Mouse (Mus musculus): Measurements from ENCODE around the gene Slc23a3. TPM values are rescaled to one million over a fixed set of nuclear protein-coding genes. Genes with fewer than 3 reads are reported as not detected.

The Slc23a3 gene
- polyA plus RNA-seq, 1 experiment = 1.3 TPM

DNA sequence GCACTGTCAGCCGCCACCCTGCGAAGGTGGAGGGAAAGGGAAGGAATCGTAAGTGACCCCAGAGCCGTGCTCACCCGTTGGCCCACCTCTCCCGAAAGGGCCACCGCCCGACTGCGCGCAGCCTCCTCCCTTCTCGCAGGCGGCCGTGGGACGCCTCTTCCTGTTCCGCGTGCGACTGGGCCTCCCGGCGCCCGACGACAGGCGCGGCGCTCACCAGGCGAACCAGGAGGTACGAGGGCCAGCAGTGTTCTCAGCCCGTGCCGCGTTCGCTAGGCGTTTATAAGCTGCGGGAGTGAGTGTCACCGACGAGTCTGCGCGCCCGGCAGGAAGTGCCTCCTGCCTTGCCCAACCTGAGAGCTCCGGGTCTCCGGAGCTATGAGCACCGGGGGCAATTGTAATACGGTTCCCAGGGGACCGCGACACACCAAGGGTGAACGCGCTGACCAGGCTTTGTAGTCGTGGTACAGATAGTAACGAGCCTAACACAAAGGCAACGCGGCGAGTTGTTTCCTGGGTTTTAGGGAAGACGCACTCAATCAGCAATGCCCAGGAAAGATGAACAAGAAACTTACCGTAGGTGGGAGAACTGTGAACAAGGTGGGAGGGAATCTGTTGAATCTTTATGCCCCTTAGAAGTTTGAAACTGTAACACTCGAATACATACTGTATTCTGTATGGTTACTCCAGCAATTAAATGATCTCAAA is 7.9 kb upstream of the Slc23a3 start:
- under 1% methylated on average over 53 of the region's 53 CpGs for WGBS
- no peak for DNase-seq (ENCODE audit: low read depth, low spot score)

DNA sequence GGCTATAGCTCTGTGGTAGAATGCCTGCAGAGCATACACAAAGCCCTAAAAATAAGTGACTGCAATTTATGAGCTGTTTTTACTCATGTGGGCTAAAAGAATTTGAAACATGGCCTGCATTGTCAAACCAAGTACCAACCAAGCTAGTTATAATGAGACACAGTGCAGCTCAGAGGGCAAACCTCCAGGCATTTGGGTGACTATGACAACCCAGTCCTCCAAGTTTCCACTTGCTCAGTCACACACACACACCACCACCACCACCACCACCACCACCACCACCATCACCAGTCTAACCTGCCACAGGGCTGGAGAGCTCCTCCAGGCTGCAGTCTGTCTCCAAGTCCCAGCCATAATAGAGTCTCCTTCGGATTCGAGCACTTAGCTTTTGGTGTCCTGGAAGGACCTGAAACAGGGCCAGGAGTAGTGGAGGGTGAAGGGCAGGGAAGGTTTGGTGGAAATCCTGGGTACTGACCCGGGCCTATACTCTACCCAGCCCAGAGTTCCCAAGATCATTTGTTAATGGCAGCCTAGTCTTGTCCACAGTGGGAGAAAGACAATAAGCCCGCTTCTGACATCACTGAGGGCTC is 7.0 kb upstream of the Slc23a3 start:
- no peak for DNase-seq (ENCODE audit: low read depth, low spot score)
- WGBS = 2% methylated on average over 4 of the region's 4 CpGs

DNA sequence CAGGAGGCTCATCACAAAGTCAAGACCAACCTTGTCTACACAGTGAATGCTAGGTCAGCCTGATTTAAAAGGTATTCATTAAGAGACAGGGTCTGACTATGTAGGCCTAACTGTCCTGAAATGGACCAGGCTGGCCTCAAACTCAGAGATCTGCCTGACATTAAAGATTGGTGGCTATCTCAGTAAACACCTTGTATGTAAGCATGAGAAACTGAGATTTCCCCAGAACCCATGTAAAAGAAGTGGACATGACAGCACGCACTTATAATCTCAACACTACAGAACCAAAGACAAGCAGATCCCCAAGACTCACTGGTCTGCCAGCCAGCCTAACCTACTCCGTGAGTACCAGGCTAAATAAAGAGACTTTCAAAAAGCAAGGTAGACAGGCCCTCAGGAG is 4.8 kb upstream of the Slc23a3 start:
- 90% methylated on average over 2 of the region's 2 CpGs for WGBS
- DNase-seq (ENCODE audit: low read depth, low spot score) = no peak

DNA sequence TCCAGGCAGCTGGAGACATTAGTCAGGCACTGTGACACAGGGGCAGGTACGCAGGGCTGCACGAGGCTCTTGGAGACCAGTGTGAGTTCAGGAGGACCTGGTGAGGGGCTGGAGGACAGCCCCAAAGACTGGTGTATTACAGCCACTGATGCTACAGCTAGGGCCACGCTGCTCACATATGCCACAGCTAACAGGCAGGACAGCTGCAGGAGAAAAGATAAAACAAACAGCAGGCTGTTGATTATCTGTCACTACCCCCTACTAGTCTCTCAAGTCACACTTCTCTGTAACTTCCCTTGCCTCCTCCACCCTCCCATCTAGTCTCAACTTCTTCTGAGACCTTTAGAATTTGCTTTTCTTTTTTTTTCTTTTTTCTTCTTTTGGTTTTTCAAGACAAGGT is 3.0 kb upstream of the Slc23a3 start:
- no peak for DNase-seq (ENCODE audit: low read depth, low spot score)
- 68% methylated on average over 3 of the region's 3 CpGs for WGBS

DNA sequence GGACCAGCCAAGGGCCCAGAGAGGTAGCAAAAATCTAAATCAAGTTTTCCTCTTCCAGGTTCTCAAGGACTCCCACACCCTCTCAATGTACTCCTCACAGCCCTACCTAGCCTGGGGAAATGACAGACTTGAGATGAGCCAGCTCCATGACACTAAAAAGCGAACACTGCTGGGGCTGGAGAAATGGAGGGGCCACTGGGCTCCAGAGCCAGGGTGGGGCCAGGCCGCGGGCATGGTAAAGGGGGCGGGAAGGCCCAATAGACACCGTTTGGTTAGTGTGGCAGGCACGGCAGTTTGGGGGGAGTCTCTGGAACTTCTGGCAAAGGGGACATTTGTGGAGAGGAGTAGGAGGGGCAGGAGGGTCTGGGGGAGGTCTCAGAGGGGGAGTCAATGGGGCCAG is 2.6 kb upstream of the Slc23a3 start:
- no peak for DNase-seq (ENCODE audit: low read depth, low spot score)
- 73% methylated on average over 6 of the region's 6 CpGs for WGBS

DNA sequence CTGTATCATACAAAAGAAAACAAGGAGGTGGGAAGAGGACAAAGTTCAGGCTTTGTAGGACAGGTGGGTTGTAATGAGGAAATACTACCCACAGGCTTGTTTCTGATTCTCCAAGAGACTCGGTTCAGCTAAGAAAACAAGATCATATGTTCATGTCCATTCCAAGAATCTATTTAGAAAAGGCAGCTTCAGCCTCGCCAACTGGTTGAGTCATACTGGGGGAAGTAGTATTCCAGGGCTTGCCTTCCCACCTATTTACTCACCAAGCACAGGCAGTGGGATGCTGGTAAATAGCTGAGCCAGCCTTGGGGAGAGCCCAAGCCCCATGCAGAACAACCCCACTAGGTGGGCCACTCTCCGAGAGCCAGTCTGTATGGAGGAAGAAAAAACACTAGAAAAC is 5.0 kb downstream of the Slc23a3 start:
- 23% methylated on average over 3 of the region's 3 CpGs for WGBS
- no peak for DNase-seq (ENCODE audit: low read depth, low spot score)

DNA sequence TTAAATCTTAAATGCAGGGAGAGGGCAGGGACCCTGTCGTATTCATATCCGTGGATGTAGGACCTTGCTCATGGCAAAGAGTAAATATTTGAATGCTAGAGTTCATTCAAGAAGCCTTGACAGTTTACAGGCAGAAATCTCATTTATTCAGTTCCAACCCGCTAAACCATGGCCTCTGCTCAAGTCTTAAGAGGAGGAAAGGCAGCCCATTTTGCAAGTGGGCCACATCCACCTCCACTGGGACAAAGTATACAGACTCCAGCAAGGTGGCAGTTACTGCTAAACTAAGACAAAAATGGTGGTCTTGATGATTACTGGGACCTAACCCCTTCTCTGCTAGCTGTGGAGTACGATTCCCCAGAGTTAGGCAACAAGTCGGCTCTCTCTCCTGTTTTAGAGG is 8.3 kb downstream of the Slc23a3 start:
- 25% methylated on average over 5 of the region's 5 CpGs for WGBS
- no peak for DNase-seq (ENCODE audit: low read depth, low spot score)

DNA sequence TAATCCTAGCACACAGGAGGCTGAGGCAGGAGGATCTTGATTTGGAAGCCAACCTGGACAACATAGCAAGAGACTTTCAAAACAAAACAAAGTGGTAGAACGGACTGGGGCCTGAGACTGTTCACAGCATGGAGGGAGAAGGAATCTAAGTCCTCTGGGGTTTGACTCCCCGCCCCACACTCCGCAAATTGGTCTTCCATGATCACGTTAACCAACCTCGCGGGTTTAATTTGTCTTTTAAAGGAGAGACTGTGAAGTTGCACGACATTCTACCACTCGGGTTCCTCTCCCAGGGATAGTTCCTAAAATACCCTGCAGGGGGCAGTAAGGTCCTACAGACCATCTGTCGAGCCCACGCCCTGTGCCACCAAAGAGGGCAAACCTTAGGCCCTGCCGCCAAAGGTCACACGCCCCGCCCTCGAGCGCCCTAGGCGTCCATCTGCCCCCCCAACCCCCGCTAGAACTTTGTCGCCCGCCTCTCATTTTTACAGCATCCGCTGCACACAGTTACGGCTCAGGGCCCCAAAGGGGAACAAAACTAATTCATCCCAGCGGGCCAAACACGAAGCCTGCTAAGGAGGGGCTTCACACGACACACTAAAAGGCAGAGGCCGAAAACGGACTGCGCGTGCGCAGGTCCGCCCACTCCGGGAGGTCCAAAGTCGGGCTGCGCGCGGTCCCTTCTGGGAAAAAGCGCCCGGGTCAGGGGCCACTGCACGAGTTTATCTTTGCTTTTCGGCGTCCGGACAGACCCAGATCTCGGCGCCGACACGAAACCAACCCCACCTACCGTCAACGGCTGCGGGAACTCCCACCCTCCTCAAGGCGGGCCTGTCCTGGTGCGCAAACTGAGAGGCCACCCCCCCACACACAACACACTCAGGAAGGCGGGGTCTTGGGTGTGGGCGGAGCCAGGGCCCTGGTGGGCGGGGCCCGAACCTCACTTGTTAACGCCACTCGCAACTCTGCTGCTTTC is 9.1 kb downstream of the Slc23a3 start, which contains the start of gene Nhej1:
Gene Nhej1 (minus strand): TSS at position 855 of the 976 bp plus-strand sequence.
- WGBS = under 1% methylated on average over 56 of the region's 56 CpGs
- DNase-seq (ENCODE audit: low read depth, low spot score) = peak; percentile 78

DNA sequence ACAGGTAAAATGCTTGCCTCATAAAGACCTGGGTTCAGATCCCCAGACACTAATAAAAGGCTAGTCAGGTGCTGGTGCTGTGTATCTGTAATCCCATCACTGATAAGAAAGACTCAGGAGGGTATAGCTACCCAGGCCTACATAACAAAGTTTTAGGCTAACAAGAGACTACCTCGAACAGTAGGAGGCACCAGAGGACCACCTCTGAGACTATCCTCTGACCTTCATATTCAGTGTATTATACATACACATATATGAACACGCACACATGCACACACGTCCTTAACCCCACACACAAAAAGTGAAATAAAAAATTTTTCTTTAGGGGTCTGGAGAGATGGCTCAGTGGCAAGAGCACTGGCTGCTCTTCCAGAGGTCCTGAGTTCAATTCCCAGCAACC is 11.5 kb downstream of the Slc23a3 start:
- WGBS = 87% methylated on average over 3 of the region's 3 CpGs
- DNase-seq (ENCODE audit: low read depth, low spot score) = no peak

Other genes starting within 250 kb of the Slc23a3 start
- 0.62 and 0.81 TPM in 2 replicates for gene Fev, start 248.5 kb downstream of the Slc23a3 start, polyA plus RNA-seq (2012; rRNA removed)
- gene Cryba2, start 240.7 kb downstream of the Slc23a3 start, polyA plus RNA-seq (2012; rRNA removed) = 0.63 and 1.3 TPM in 2 replicates
- 0.09 and 0.25 TPM in 2 replicates for gene Cfap65, start 198.3 kb downstream of the Slc23a3 start, polyA plus RNA-seq (2012; rRNA removed)
- gene Ihh, start 182.2 kb downstream of the Slc23a3 start, polyA plus RNA-seq (2012; rRNA removed) = 45.0 and 78.1 TPM in 2 replicates
- gene Nhej1, start 8.7 kb downstream of the Slc23a3 start, polyA plus RNA-seq (2012; rRNA removed) = 4.8 and 5.6 TPM in 2 replicates
- 45.8 and 53.7 TPM in 2 replicates for gene Cnppd1, start 8.8 kb upstream of the Slc23a3 start, polyA plus RNA-seq (2012; rRNA removed)
- gene Retreg2, start 8.9 kb upstream of the Slc23a3 start, polyA plus RNA-seq (2012; rRNA removed) = 79.0 and 93.9 TPM in 2 replicates
- gene Zfand2b, start 34.8 kb upstream of the Slc23a3 start, polyA plus RNA-seq (2012; rRNA removed) = 80.6 and 93.3 TPM in 2 replicates
- 24.0 and 27.5 TPM in 2 replicates for gene Abcb6, start 46.5 kb upstream of the Slc23a3 start, polyA plus RNA-seq (2012; rRNA removed)
- gene Ankzf1, start 58.3 kb upstream of the Slc23a3 start, polyA plus RNA-seq (2012; rRNA removed) = 19.2 and 27.4 TPM in 2 replicates
- gene Atg9a, start 58.3 kb upstream of the Slc23a3 start, polyA plus RNA-seq (2012; rRNA removed) = 72.2 and 107 TPM in 2 replicates
- gene Glb1l, start 76.9 kb upstream of the Slc23a3 start, polyA plus RNA-seq (2012; rRNA removed) = 2.1 and 4.4 TPM in 2 replicates
- 221 and 258 TPM in 2 replicates for gene Stk16, start 76.9 kb upstream of the Slc23a3 start, polyA plus RNA-seq (2012; rRNA removed)
- gene Tuba4a, start 86.0 kb upstream of the Slc23a3 start, polyA plus RNA-seq (2012; rRNA removed) = 121 and 164 TPM in 2 replicates
- gene A630095N17Rik, start 98.2 kb upstream of the Slc23a3 start, polyA plus RNA-seq (2012; rRNA removed) = not detected in 2 replicates
- 19.4 and 20.1 TPM in 2 replicates for gene Dnajb2, start 102.5 kb upstream of the Slc23a3 start, polyA plus RNA-seq (2012; rRNA removed)
- 6.4 and 6.5 TPM in 2 replicates for gene Ptprn, start 130.6 kb upstream of the Slc23a3 start, polyA plus RNA-seq (2012; rRNA removed)
- 14.0 and 17.7 TPM in 2 replicates for gene Resp18, start 144.5 kb upstream of the Slc23a3 start, polyA plus RNA-seq (2012; rRNA removed)
- gene Dnpep, start 184.1 kb upstream of the Slc23a3 start, polyA plus RNA-seq (2012; rRNA removed) = 250 and 500 TPM in 2 replicates
- gene Des, start 226.4 kb upstream of the Slc23a3 start, polyA plus RNA-seq (2012; rRNA removed) = 353 and 360 TPM in 2 replicates
- gene Speg, start 241.4 kb upstream of the Slc23a3 start, polyA plus RNA-seq (2012; rRNA removed) = 20.6 and 22.7 TPM in 2 replicates